8 mouse cellular contexts compared by ENCODE assay signal in the genomic region with DNA sequence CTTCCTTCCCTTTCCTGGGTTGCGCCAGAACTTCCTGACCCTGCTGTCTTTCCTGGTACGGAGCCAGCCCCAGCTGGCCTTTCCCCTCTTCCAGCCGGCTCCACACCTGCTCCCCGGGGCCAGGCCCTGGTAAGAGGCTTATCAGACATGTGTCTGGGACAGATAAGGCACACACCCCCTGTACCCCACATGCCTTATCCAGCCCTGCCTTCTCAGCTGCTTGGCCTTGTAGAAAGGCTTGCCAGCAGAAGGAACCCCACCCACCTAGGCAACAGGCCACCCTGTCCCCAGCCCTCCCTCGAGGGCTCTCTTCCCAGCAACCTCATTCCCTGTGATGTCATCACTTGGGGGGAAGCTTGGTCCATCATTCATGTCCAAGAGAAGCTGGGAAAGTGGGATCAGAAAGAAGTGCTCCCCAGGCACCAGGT. TPM values are rescaled to one million over a fixed set of nuclear protein-coding genes. Genes with fewer than 3 reads are reported as not detected.
A peak's percentile ranks its signal among the peaks of the same experiment; 100 is the strongest.
DNase-seq lines count a peak whose midpoint lies in the region; ATAC-seq lines count a peak whose summit lies in the region.

No protein-coding gene starts in this region.

- 14% methylated on average over 5 of the region's 5 CpGs for WGBS in forebrain, embryonic 14.5 days
- 14% methylated on average over 5 of the region's 5 CpGs for WGBS in limb, embryonic 13.5 days
- 12% methylated on average over 5 of the region's 5 CpGs for WGBS in midbrain, embryonic 12.5 days

- H3K4me3 ChIP-seq in forebrain, embryonic 14.5 days (ENCODE audit: low read depth, low read length) = no peak overlapping the region
- H3K4me3 ChIP-seq in limb, embryonic 13.5 days = no peak overlapping the region
- no peak overlapping the region for H3K4me3 ChIP-seq in midbrain, embryonic 12.5 days

- H3K36me3 ChIP-seq in forebrain, embryonic 14.5 days (ENCODE audit: control insufficient read depth, insufficient read depth, low read length) = no peaks in the 10 kb centered on the region
- H3K36me3 ChIP-seq in limb, embryonic 13.5 days = no peaks in the 10 kb centered on the region
- H3K36me3 ChIP-seq in midbrain, embryonic 12.5 days = no peaks in the 10 kb centered on the region

- H3K4me2 ChIP-seq in forebrain, embryonic 14.5 days (ENCODE audit: low read length) = no peak overlapping the region
- 0 out of 2 replicates have a peak overlapping the region, but pooled peaks have one; percentile 30 for H3K4me2 ChIP-seq in limb, embryonic 13.5 days (replicated peaks)
- peak overlapping the region; percentile 30 for H3K4me2 ChIP-seq in midbrain, embryonic 12.5 days (replicated peaks)

- no peak overlapping the region for H3K27ac ChIP-seq in forebrain, embryonic 14.5 days (ENCODE audit: low read depth, low read length)
- no peak overlapping the region for H3K27ac ChIP-seq in limb, embryonic 13.5 days
- 0 out of 2 replicates have a peak overlapping the region, but pooled peaks have one; percentile 30 for H3K27ac ChIP-seq in midbrain, embryonic 12.5 days (replicated peaks)

- H3K27me3 ChIP-seq in forebrain, embryonic 14.5 days (replicated peaks; ENCODE audit: control insufficient read depth, insufficient read depth, low read length) = no peaks in the 10 kb centered on the region
- H3K27me3 ChIP-seq in limb, embryonic 13.5 days = peaks cover 11% of the 10 kb centered on the region; the same call in 1 of the 2 replicates
- peaks cover 38% of the 10 kb centered on the region for H3K27me3 ChIP-seq in midbrain, embryonic 12.5 days

- H3K9me3 ChIP-seq in forebrain, embryonic 14.5 days (replicated peaks; ENCODE audit: control insufficient read depth, low read length) = no peaks in the 10 kb centered on the region
- H3K9me3 ChIP-seq in limb, embryonic 13.5 days = no peaks in the 10 kb centered on the region
- no peaks in the 10 kb centered on the region for H3K9me3 ChIP-seq in midbrain, embryonic 12.5 days

- peak; percentile 49 for DNase-seq in cerebellum, adult 11-12 months
- no peak for DNase-seq in cerebellum, adult 9-10 months
- peak; percentile 8 for DNase-seq in forebrain, embryonic 14.5 days (ENCODE audit: low spot score)
- peak; percentile 36 for DNase-seq in yolk sac, embryonic 10.5 days (ENCODE audit: low spot score)
- no peak for DNase-seq in right cerebral cortex, adult 18-20 months

- ATAC-seq in forebrain, embryonic 14.5 days = 0 out of 2 replicates have a peak, but pooled peaks have one; percentile 14
- ATAC-seq in hematopoietic stem cell, adult 5-6 weeks (replicated peaks in 1 of 2; ENCODE audit: insufficient read depth in 1 of 2, low FRiP score in 2 of 2, low TSS enrichment in 1 of 2, low read depth in 1 of 2, poor library complexity in 2 of 2, severe bottlenecking in 2 of 2) = peak; percentile 27 to 63; a peak in 3 of 4 replicates
- peak; percentile 38; the same call in 1 of the 2 replicates for ATAC-seq in limb, embryonic 13.5 days (ENCODE audit: low FRiP score, low read depth)
- ATAC-seq in midbrain, embryonic 12.5 days (ENCODE audit: low FRiP score, low read depth) = peak; percentile 49

- H3K9ac ChIP-seq in forebrain, embryonic 14.5 days (ENCODE audit: low read length) = no peak overlapping the region
- H3K9ac ChIP-seq in limb, embryonic 13.5 days = 0 out of 2 replicates have a peak overlapping the region, but pooled peaks have one; percentile 46
- peak overlapping the region; percentile 20; the same call in 1 of the 2 replicates for H3K9ac ChIP-seq in midbrain, embryonic 12.5 days (replicated peaks)

- peaks cover 3% of the 10 kb centered on the region; the same call in 1 of the 2 replicates for H3K4me1 ChIP-seq in forebrain, embryonic 14.5 days (ENCODE audit: control insufficient read depth, insufficient read depth, low read length)
- H3K4me1 ChIP-seq in limb, embryonic 13.5 days = peaks cover 20% of the 10 kb centered on the region
- peaks cover 17% of the 10 kb centered on the region for H3K4me1 ChIP-seq in midbrain, embryonic 12.5 days

RNA-seq across cellular contexts. Expression of gene Slc6a9, which starts 4.2 kb away (rescaled TPM):
- 8.0 and 9.6 TPM in 2 replicates for polyA plus RNA-seq in forebrain, embryonic 14.5 days (2014; fragmentation: Nextera tagmentation; extraction: Ambion mirVana)
- 1.6 and 8.0 TPM in 2 replicates for total RNA-seq in hematopoietic stem cell, adult 5-6 weeks (2017)
- 15.6 and 17.2 TPM in 2 replicates for polyA plus RNA-seq in limb, embryonic 13.5 days (2015; fragmentation: Nextera tagmentation; extraction: Ambion mirVana)
- 10.4 and 12.4 TPM in 2 replicates for polyA plus RNA-seq in midbrain, embryonic 12.5 days (2016; fragmentation: Nextera tagmentation; extraction: Ambion mirVana)

RNA-seq across cellular contexts. Expression of gene Ccdc24, which starts 42.2 kb away (rescaled TPM):
- 1.5 and 1.6 TPM in 2 replicates for polyA plus RNA-seq in forebrain, embryonic 14.5 days (2014; fragmentation: Nextera tagmentation; extraction: Ambion mirVana)
- total RNA-seq in hematopoietic stem cell, adult 5-6 weeks (2017) = 0.25 TPM in 1 of 2 replicates, not detected in the other
- polyA plus RNA-seq in limb, embryonic 13.5 days (2015; fragmentation: Nextera tagmentation; extraction: Ambion mirVana) = 1.3 and 1.7 TPM in 2 replicates
- 2.2 and 2.4 TPM in 2 replicates for polyA plus RNA-seq in midbrain, embryonic 12.5 days (2016; fragmentation: Nextera tagmentation; extraction: Ambion mirVana)

RNA-seq across cellular contexts. Expression of gene B4galt2, which starts 53.1 kb away (rescaled TPM):
- polyA plus RNA-seq in forebrain, embryonic 14.5 days (2014; fragmentation: Nextera tagmentation; extraction: Ambion mirVana) = 49.1 and 50.6 TPM in 2 replicates
- not detected in 2 replicates for total RNA-seq in hematopoietic stem cell, adult 5-6 weeks (2017)
- 32.8 and 35.1 TPM in 2 replicates for polyA plus RNA-seq in limb, embryonic 13.5 days (2015; fragmentation: Nextera tagmentation; extraction: Ambion mirVana)
- polyA plus RNA-seq in midbrain, embryonic 12.5 days (2016; fragmentation: Nextera tagmentation; extraction: Ambion mirVana) = 39.7 and 44.2 TPM in 2 replicates

RNA-seq across cellular contexts. Expression of gene Atp6v0b, which starts 57.0 kb away (rescaled TPM):
- 483 and 520 TPM in 2 replicates for polyA plus RNA-seq in forebrain, embryonic 14.5 days (2014; fragmentation: Nextera tagmentation; extraction: Ambion mirVana)
- total RNA-seq in hematopoietic stem cell, adult 5-6 weeks (2017) = 65.8 and 93.7 TPM in 2 replicates
- polyA plus RNA-seq in limb, embryonic 13.5 days (2015; fragmentation: Nextera tagmentation; extraction: Ambion mirVana) = 176 and 184 TPM in 2 replicates
- polyA plus RNA-seq in midbrain, embryonic 12.5 days (2016; fragmentation: Nextera tagmentation; extraction: Ambion mirVana) = 256 and 264 TPM in 2 replicates

Comparison
In these comparisons a context has a peak if more than half of its experiments do, and no peak if none do; other contexts are left out.
1. DNase-seq: peak in cerebellum, adult 11-12 months (single experiment), forebrain, embryonic 14.5 days (single experiment) and yolk sac, embryonic 10.5 days (single experiment); none in cerebellum, adult 9-10 months (single experiment) and right cerebral cortex, adult 18-20 months (single experiment).
2. Peak in every context shown above with its lines, with median percentiles within 50 percentile points of each other: ATAC-seq.